Mouse (Mus musculus) hindbrain, embryonic 16.5 days (tissue): Measurements from ENCODE around the gene Olfr372. TPM values are rescaled to one million over a fixed set of nuclear protein-coding genes. Genes with fewer than 3 reads are reported as not detected.
"Not testable (repeated sequence)": the region's sequence is repeated elsewhere in the genome, so short reads cannot be mapped to it uniquely, and the experiment has no call there.

Experiments used
- ATAC-seq: fragments of 200-750 bp; cut with Nextera tagmentation; 2 replicates; pipeline ENCODE4 v1.8.0; 2017; ENCODE audit warnings: moderate TSS enrichment, moderate library complexity
- H3K27ac ChIP-seq: fragments of 300-500 bp; sonication (generic); 2 replicates; pipeline ENCODE4 v1.5.1; 2014; ENCODE audit warnings: low read depth, mild to moderate bottlenecking, control low read depth, low read length, moderate library complexity
- H3K27me3 ChIP-seq: fragments of 300-500 bp; sonication (generic); replicated peaks from 2 replicates; pipeline ENCODE4 v1.6.1; 2014; ENCODE audit warnings: low read length; ENCODE audit not compliant: control insufficient read depth, insufficient read depth
- H3K36me3 ChIP-seq: fragments of 300-500 bp; sonication (generic); 2 replicates; pipeline ENCODE4 v1.6.1; 2014; ENCODE audit warnings: mild to moderate bottlenecking, low read length, moderate library complexity, mixed read lengths; ENCODE audit not compliant: control insufficient read depth, insufficient read depth
- H3K4me1 ChIP-seq: fragments of 300-500 bp; sonication (generic); 2 replicates; pipeline ENCODE4 v1.6.1; 2014; ENCODE audit warnings: low read depth, low read length; ENCODE audit not compliant: control insufficient read depth, insufficient read depth
- H3K4me2 ChIP-seq: fragments of 300-500 bp; sonication (generic); 2 replicates; pipeline ENCODE4 v1.6.1; 2014; ENCODE audit warnings: mild to moderate bottlenecking, low read length, control low read depth, moderate library complexity
- H3K4me3 ChIP-seq: fragments of 300-500 bp; sonication (generic); 2 replicates; pipeline ENCODE4 v1.5.1; 2014; ENCODE audit warnings: mild to moderate bottlenecking, low read length, control low read depth, moderate library complexity
- H3K9ac ChIP-seq: fragments of 300-500 bp; sonication (generic); 2 replicates; pipeline ENCODE4 v1.6.1; 2014; ENCODE audit warnings: low read depth, mild to moderate bottlenecking, control low read depth, low read length, moderate library complexity
- H3K9me3 ChIP-seq: fragments of 300-500 bp; sonication (generic); 2 replicates; pipeline ENCODE4 v1.6.1; 2014; ENCODE audit warnings: mild to moderate bottlenecking, low read length, moderate library complexity; ENCODE audit not compliant: control insufficient read depth
- WGBS: fragments of 180-500 bp; shearing (Covaris S2); extraction: QIAGEN DNeasy Blood & Tissue Kit; methylation state at CpG from one replicate; pipeline ENCODE4 v1.1.7; 2014; 5-methylcytosine and 5-hydroxymethylcytosine counted together
- polyA plus RNA-seq: library from polyadenylated mRNA; unstranded; fragments of >200 nt; fragmentation: Nextera tagmentation; extraction: Ambion mirVana; gene quantifications from 2 replicates; pipeline ENCODE4 v1.2.1, GENCODE M21; 2015

Gene Olfr372
- polyA plus RNA-seq, 1 experiment from 2014 or later, result not detected

DNA sequence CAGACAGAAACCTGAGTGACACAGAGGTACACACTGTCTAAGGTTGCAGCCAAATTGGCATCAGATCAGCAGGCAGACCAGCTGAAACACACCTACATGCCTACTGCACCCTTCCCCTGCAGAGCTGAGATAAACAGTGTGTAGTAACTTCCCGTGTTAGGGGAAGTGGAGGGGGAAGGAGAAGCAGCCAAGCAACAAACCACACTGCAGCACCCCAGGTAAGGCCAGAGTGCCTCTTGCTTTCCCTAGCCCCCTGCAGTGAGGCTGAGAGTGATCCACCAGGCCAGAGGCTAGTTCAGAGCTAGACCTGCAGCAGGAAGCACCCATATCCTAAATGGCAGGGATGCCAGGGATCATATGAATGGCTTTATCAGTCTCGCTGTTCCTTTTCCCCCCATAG lies 23.7 kb upstream of the Olfr372 start:
- not testable (repeated sequence) for H3K9me3 ChIP-seq, H3K27ac ChIP-seq, H3K4me1 ChIP-seq, H3K27me3 ChIP-seq, H3K4me2 ChIP-seq, H3K9ac ChIP-seq, H3K4me3 ChIP-seq, H3K36me3 ChIP-seq, ATAC-seq
- WGBS, result 81% methylated on average over 2 of the region's 2 CpGs

- ATAC-seq, result no peak
- 64% methylated on average over 2 of the region's 2 CpGs for WGBS
Measured at GRCm38 (mm10) chr8:72018141-72018540, 22.9 kb upstream of the Olfr372 start.

GRCm38 (mm10) chr8:72019022-72019421 lies 22.0 kb upstream of the Olfr372 start:
- not testable (repeated sequence) for H3K9ac ChIP-seq, H3K4me1 ChIP-seq, H3K27me3 ChIP-seq, H3K4me3 ChIP-seq, H3K4me2 ChIP-seq, H3K27ac ChIP-seq, ATAC-seq, H3K36me3 ChIP-seq, H3K9me3 ChIP-seq
- 82% methylated on average over 1 of the region's 1 CpGs for WGBS

More at GRCm38 (mm10) chr8:72018141-72018540, 22.9 kb upstream of the Olfr372 start:
- no peaks in the 10 kb centered on the region for H3K4me1 ChIP-seq
- H3K27me3 ChIP-seq, result no peaks in the 10 kb centered on the region
- no peak overlapping the region for H3K4me2 ChIP-seq
- H3K9me3 ChIP-seq, result no peaks in the 10 kb centered on the region
- no peak overlapping the region for H3K4me3 ChIP-seq
- no peak overlapping the region for H3K9ac ChIP-seq
- no peak overlapping the region for H3K27ac ChIP-seq
- no peaks in the 10 kb centered on the region for H3K36me3 ChIP-seq

- H3K4me3 ChIP-seq, result no peak overlapping the region
- no peak for ATAC-seq
- H3K36me3 ChIP-seq, result no peaks in the 10 kb centered on the region
- no peaks in the 10 kb centered on the region for H3K9me3 ChIP-seq
- H3K4me1 ChIP-seq, result no peaks in the 10 kb centered on the region
- H3K27me3 ChIP-seq, result no peaks in the 10 kb centered on the region
- H3K9ac ChIP-seq, result no peak overlapping the region
- no peak overlapping the region for H3K4me2 ChIP-seq
- H3K27ac ChIP-seq, result no peak overlapping the region
- 68% methylated on average over 2 of the region's 2 CpGs for WGBS
Measured at GRCm38 (mm10) chr8:72019816-72020215, 21.2 kb upstream of the Olfr372 start.

GRCm38 (mm10) chr8:72024886-72025285 lies 16.1 kb upstream of the Olfr372 start:
- 23% methylated on average over 4 of the region's 9 CpGs for WGBS
- not testable (repeated sequence) for H3K36me3 ChIP-seq, H3K4me3 ChIP-seq, H3K4me1 ChIP-seq, ATAC-seq, H3K9ac ChIP-seq, H3K27me3 ChIP-seq, H3K4me2 ChIP-seq, H3K9me3 ChIP-seq, H3K27ac ChIP-seq

GRCm38 (mm10) chr8:72032926-72033325 lies 8.1 kb upstream of the Olfr372 start:
- H3K4me1 ChIP-seq, H3K36me3 ChIP-seq, H3K9me3 ChIP-seq, H3K4me3 ChIP-seq, H3K4me2 ChIP-seq, ATAC-seq, H3K9ac ChIP-seq, H3K27me3 ChIP-seq, H3K27ac ChIP-seq: not testable (repeated sequence)
- 37% methylated on average over 4 of the region's 4 CpGs for WGBS

GRCm38 (mm10) chr8:72042493-72042892 lies 1.5 kb downstream of the Olfr372 start:
- H3K27ac ChIP-seq, result no peak overlapping the region
- no peaks in the 10 kb centered on the region for H3K27me3 ChIP-seq
- no peak overlapping the region for H3K4me3 ChIP-seq
- no peak for ATAC-seq
- WGBS, result 92% methylated on average over 1 of the region's 1 CpGs
- no peak overlapping the region for H3K4me2 ChIP-seq
- no peaks in the 10 kb centered on the region for H3K9me3 ChIP-seq
- H3K4me1 ChIP-seq, result no peaks in the 10 kb centered on the region
- H3K36me3 ChIP-seq, result no peaks in the 10 kb centered on the region
- no peak overlapping the region for H3K9ac ChIP-seq

DNA sequence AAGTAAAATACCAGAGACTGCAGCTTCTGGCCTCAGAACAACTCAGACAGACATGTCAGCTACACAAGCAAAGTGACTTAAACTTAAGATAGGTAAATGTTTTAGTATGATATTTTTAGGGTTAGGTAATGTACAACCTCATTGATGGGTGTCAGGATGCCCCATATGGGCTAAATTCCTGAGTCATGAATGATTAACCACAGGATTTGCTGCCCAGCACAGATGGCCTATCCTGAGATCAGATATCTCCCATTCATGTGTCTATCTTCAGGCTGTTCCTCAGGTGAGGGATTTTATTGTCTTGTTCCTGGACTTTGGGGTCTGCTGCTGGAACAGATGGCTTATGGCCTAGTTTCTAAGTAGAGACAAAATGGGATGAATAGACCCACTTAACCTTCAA lies 13.6 kb downstream of the Olfr372 start:
- not testable (repeated sequence) for H3K36me3 ChIP-seq, H3K27ac ChIP-seq, H3K4me1 ChIP-seq, H3K27me3 ChIP-seq, H3K4me2 ChIP-seq, ATAC-seq, H3K9ac ChIP-seq, H3K4me3 ChIP-seq, H3K9me3 ChIP-seq

DNA sequence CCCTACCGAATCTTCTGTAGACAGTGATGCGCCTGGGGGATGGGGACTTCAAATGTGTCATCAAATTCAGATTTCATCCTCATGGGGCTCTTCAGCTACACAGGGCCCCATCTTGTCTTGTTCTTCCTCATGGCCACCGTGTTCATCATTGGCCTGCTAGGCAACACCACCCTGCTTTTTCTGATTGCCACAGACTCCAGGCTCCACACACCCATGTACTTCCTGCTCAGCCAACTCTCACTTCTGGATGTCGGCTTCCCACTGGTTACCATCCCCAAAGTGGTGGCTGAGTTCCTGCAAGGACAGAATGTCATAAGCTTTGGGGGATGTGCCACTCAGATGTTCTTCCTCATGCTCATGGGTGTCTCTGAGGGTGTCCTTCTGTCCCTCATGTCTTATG lies 16.6 kb downstream of the Olfr372 start:
- H3K27me3 ChIP-seq, H3K4me1 ChIP-seq, H3K36me3 ChIP-seq, H3K4me3 ChIP-seq, H3K9me3 ChIP-seq, H3K9ac ChIP-seq, H3K4me2 ChIP-seq, ATAC-seq, H3K27ac ChIP-seq: not testable (repeated sequence)
- WGBS, result 93% methylated on average over 3 of the region's 4 CpGs

DNA sequence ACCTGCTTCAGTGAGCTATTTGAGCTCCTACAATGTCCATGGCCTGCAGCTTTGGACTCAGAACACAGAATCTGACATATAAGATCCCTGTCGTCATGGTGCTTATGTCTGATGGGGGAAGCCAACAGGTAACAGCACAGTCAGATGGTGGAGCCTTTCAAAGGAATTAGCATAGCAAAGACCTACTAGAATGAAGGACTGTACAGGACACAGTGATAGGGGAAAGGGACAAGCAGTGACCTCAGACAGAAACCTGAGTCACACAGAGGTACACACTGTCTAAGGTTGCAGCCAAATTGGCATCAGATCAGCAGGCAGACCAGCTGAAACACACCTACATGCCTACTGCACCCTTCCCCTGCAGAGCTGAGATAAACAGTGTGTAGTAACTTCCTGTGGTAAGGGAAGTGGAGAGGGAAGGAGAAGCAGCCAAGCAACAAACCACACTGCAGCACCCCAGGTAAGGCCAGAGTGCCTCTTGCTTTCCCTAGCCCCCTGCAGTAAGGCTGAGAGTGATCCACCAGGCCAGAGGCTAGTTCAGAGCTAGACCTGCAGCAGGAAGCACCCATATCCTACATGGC lies 25.9 kb downstream of the Olfr372 start:
- not testable (repeated sequence) for H3K9me3 ChIP-seq, H3K36me3 ChIP-seq, H3K4me2 ChIP-seq, H3K27ac ChIP-seq, H3K27me3 ChIP-seq, H3K4me1 ChIP-seq, ATAC-seq, H3K4me3 ChIP-seq, H3K9ac ChIP-seq
- WGBS, result 82% methylated on average over 1 of the region's 1 CpGs
